Mouse (Mus musculus) lung, postnatal 0 days (tissue): Measurements from ENCODE around the gene Duox2.

Experiments used
- CTCF ChIP-seq: IDR thresholded peaks from 2 replicates; pipeline ENCODE4 v1.5.1; 2016; ENCODE audit warnings: antibody characterized with exemption, mild to moderate bottlenecking
- EP300 ChIP-seq: IDR thresholded peaks from 2 replicates; pipeline ENCODE4 v1.6.1; 2016; ENCODE audit warnings: antibody characterized with exemption, mild to moderate bottlenecking, control low read depth

DNA sequence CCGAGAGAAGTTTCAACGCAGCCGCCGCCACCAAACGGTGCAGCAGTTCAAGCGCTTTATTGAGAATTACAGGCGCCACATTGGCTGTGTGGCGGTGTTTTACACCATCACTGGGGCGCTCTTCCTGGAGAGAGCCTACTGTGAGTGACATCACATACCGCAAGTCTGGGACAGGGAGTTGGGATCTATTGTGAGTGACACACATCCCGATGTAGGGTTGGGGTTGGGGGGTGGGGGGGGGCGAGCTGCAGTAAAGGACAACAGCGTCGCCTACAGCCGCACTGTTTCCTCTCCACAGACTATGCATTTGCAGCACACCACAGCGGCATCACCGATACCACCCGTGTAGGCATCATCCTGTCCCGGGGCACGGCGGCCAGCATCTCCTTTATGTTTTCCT is 39.0 kb upstream of the Duox2 start:
- no peak for TF ChIP-seq CTCF
- no peak for TF ChIP-seq EP300
